Mouse (Mus musculus) small intestine, adult 2 months (tissue): ENCODE results near the gene Hyal3. TPM values are rescaled to one million over a fixed set of nuclear protein-coding genes. Genes with fewer than 3 reads are reported as not detected.

Source experiments
- H3K27ac ChIP-seq: fragments of 200-500 bp; 2 replicates; pipeline ENCODE4 v1.5.1; 2012; ENCODE audit warnings: low read depth, low read length, control low read depth, inconsistent platforms; ENCODE audit not compliant: insufficient read depth
- H3K27me3 ChIP-seq: fragments of 200-500 bp; 2 replicates; pipeline ENCODE4 v1.6.1; 2012; ENCODE audit warnings: mild to moderate bottlenecking, moderate library complexity, low read length, inconsistent platforms; ENCODE audit not compliant: control insufficient read depth, insufficient read depth
- H3K36me3 ChIP-seq: fragments of 200-500 bp; 2 replicates; pipeline ENCODE4 v1.6.1; 2012; ENCODE audit warnings: mild to moderate bottlenecking, low read length, control low read depth, inconsistent platforms; ENCODE audit not compliant: control insufficient read depth, insufficient read depth
- H3K4me1 ChIP-seq: fragments of 200-500 bp; 2 replicates; pipeline ENCODE4 v1.6.1; 2012; ENCODE audit warnings: low read length, inconsistent platforms, mixed read lengths; ENCODE audit not compliant: control insufficient read depth, insufficient read depth, insufficient read length
- H3K4me3 ChIP-seq: fragments of 200-500 bp; 2 replicates; pipeline ENCODE4 v1.5.1; 2012; ENCODE audit warnings: low read depth, mild to moderate bottlenecking, control low read depth, inconsistent platforms, low read length, moderate library complexity
- CTCF ChIP-seq: fragments of 200-500 bp; IDR thresholded peaks from 2 replicates; pipeline ENCODE4 v1.5.1; 2012; ENCODE audit warnings: low read depth, mild to moderate bottlenecking, control low read depth, inconsistent platforms, low read length, moderate library complexity, mixed read lengths; ENCODE audit not compliant: insufficient replicate concordance, insufficient read length; ENCODE audit errors: extremely low read depth
- POLR2A ChIP-seq: fragments of 200-500 bp; IDR thresholded peaks from 2 replicates; pipeline ENCODE4 v1.6.1; 2012; ENCODE audit warnings: low read depth, mild to moderate bottlenecking, control low read depth, inconsistent platforms, low read length, moderate library complexity
- WGBS: fragments of 180-500 bp; shearing (Covaris S2); methylation state at CpG from one replicate; pipeline ENCODE4 v1.1.7; 2018; 5-methylcytosine and 5-hydroxymethylcytosine counted together
- polyA plus RNA-seq: library from polyadenylated mRNA; depleted of rRNA; stranded (reverse); fragments of >200 nt; gene quantifications from 2 replicates; pipeline ENCODE4 v1.2.3, GENCODE M21; 2012

The Hyal3 gene
- polyA plus RNA-seq, 1 experiment: 0.89 TPM

GRCm38 (mm10) chr9:107540420-107540819 is 40.2 kb upstream of the Hyal3 start:
- 68% methylated on average over 4 of the region's 4 CpGs for WGBS
- peaks cover 31% of the 10 kb centered on the region for H3K36me3 ChIP-seq
- H3K27ac ChIP-seq: no peak overlapping the region
- TF ChIP-seq POLR2A: no peak
- TF ChIP-seq CTCF: no peak
- no peaks in the 10 kb centered on the region for H3K27me3 ChIP-seq
- no peak overlapping the region for H3K4me3 ChIP-seq
- peaks cover 15% of the 10 kb centered on the region for H3K4me1 ChIP-seq

- no peaks in the 10 kb centered on the region for H3K27me3 ChIP-seq
- peaks cover 31% of the 10 kb centered on the region for H3K36me3 ChIP-seq
- H3K27ac ChIP-seq: no peak overlapping the region
- H3K4me1 ChIP-seq: peaks cover 12% of the 10 kb centered on the region
- TF ChIP-seq POLR2A (no peak), CTCF (no peak)
- WGBS: 35% methylated on average over 10 of the region's 10 CpGs
- no peak overlapping the region for H3K4me3 ChIP-seq
Measured at GRCm38 (mm10) chr9:107541005-107541404, 39.6 kb upstream of the Hyal3 start.

- Histone ChIP-seq H3K36me3 (peaks cover 31% of the 10 kb centered on the region), H3K27ac (peak within 1 kb of the TSS; percentile 41), H3K4me1 (peaks cover 8% of the 10 kb centered on the region), H3K4me3 (peak within 1 kb of the TSS; percentile 76), H3K27me3 (no peaks in the 10 kb centered on the region)
- WGBS: under 1% methylated on average over 46 of the region's 46 CpGs
- TF ChIP-seq CTCF (no peak), POLR2A (0 out of 2 replicates have a peak, but pooled peaks have one; percentile 10)
Measured at GRCm38 (mm10) chr9:107541474-107542351, 38.9 kb upstream of the Hyal3 start, which contains the start of the genes Cyb561d2 and Nprl2. TSS of gene Cyb561d2 (minus strand) at chr9:107542193. TSS of gene Nprl2 (plus strand) at chr9:107542226.

- Histone ChIP-seq H3K4me1 (peaks cover 12% of the 10 kb centered on the region), H3K36me3 (peaks cover 31% of the 10 kb centered on the region), H3K4me3 (peak overlapping the region; percentile 76), H3K27me3 (no peaks in the 10 kb centered on the region), H3K27ac (no peak overlapping the region)
- under 1% methylated on average over 11 of the region's 11 CpGs for WGBS
- TF ChIP-seq POLR2A (no peak), CTCF (no peak)
Measured at GRCm38 (mm10) chr9:107542352-107542686, 38.3 kb upstream of the Hyal3 start.

GRCm38 (mm10) chr9:107542721-107543120 is 37.9 kb upstream of the Hyal3 start:
- Histone ChIP-seq H3K4me1 (peaks cover 15% of the 10 kb centered on the region), H3K27ac (no peak overlapping the region), H3K36me3 (peaks cover 29% of the 10 kb centered on the region), H3K4me3 (no peak overlapping the region), H3K27me3 (no peaks in the 10 kb centered on the region)
- TF ChIP-seq POLR2A (no peak), CTCF (no peak)
- WGBS: 45% methylated on average over 8 of the region's 8 CpGs

GRCm38 (mm10) chr9:107543299-107543698 is 37.3 kb upstream of the Hyal3 start:
- Histone ChIP-seq H3K4me3 (no peak overlapping the region), H3K36me3 (peaks cover 23% of the 10 kb centered on the region), H3K27ac (no peak overlapping the region), H3K27me3 (no peaks in the 10 kb centered on the region), H3K4me1 (peaks cover 15% of the 10 kb centered on the region)
- TF ChIP-seq POLR2A (no peak), CTCF (no peak)
- WGBS: 85% methylated on average over 11 of the region's 11 CpGs

GRCm38 (mm10) chr9:107544196-107544700 is 36.4 kb upstream of the Hyal3 start:
- no peak for TF ChIP-seq CTCF
- TF ChIP-seq POLR2A: no peak
- H3K27ac ChIP-seq: no peak overlapping the region
- WGBS: 97% methylated on average over 17 of the region's 17 CpGs
- peaks cover 15% of the 10 kb centered on the region for H3K4me1 ChIP-seq
- H3K27me3 ChIP-seq: no peaks in the 10 kb centered on the region
- no peak overlapping the region for H3K4me3 ChIP-seq
- H3K36me3 ChIP-seq: peaks cover 15% of the 10 kb centered on the region
